Mouse (Mus musculus) neural tube, embryonic 11.5 days (tissue): Measurements from ENCODE around the gene Hspb9. TPM values are rescaled to one million over a fixed set of nuclear protein-coding genes. Genes with fewer than 3 reads are reported as not detected.

Experiments
- ATAC-seq: fragments of 200-750 bp; cut with Nextera tagmentation; 2 replicates; pipeline ENCODE4 v1.8.0; 2017; ENCODE audit warnings: moderate number of reproducible peaks, mild to moderate bottlenecking, moderate TSS enrichment, moderate library complexity; ENCODE audit not compliant: insufficient read depth, low FRiP score, low TSS enrichment
- DNase-seq: peaks from one replicate; pipeline ENCODE4 v3.0.0-alpha.2; 2015; ENCODE audit warnings: low spot score
- H3K27ac ChIP-seq: fragments of 300-500 bp; sonication (generic); 2 replicates; pipeline ENCODE4 v1.5.1; 2014; ENCODE audit warnings: low read depth, mild to moderate bottlenecking, low read length
- H3K27me3 ChIP-seq: fragments of 300-500 bp; sonication (generic); 2 replicates; pipeline ENCODE4 v1.6.1; 2014; ENCODE audit warnings: mild to moderate bottlenecking, low read length, mixed read lengths; ENCODE audit not compliant: control insufficient read depth, insufficient read depth
- H3K36me3 ChIP-seq: fragments of 300-500 bp; sonication (generic); 2 replicates; pipeline ENCODE4 v1.6.1; 2014; ENCODE audit warnings: mild to moderate bottlenecking, low read length, moderate library complexity, mixed read lengths; ENCODE audit not compliant: control insufficient read depth, insufficient read depth
- H3K4me1 ChIP-seq: fragments of 300-500 bp; sonication (generic); 2 replicates; pipeline ENCODE4 v1.6.1; 2014; ENCODE audit warnings: low read length, mixed read lengths; ENCODE audit not compliant: control insufficient read depth, insufficient read depth
- H3K4me2 ChIP-seq: fragments of 300-500 bp; sonication (generic); 2 replicates; pipeline ENCODE4 v1.6.1; 2014; ENCODE audit warnings: low read depth, mild to moderate bottlenecking, moderate library complexity
- H3K4me3 ChIP-seq: fragments of 300-500 bp; sonication (generic); 2 replicates; pipeline ENCODE4 v1.5.1; 2014; ENCODE audit warnings: low read depth, low read length
- H3K9ac ChIP-seq: fragments of 300-500 bp; sonication (generic); 2 replicates; pipeline ENCODE4 v1.6.1; 2014; ENCODE audit warnings: mild to moderate bottlenecking, low read length
- H3K9me3 ChIP-seq: fragments of 300-500 bp; sonication (generic); 2 replicates; pipeline ENCODE4 v1.6.1; 2016; ENCODE audit warnings: low read length; ENCODE audit not compliant: control insufficient read depth
- WGBS: fragments of 180-500 bp; shearing (Covaris S2); extraction: QIAGEN DNeasy Blood & Tissue Kit; methylation state at CpG from one replicate; pipeline ENCODE4 v1.1.7; 2014; 5-methylcytosine and 5-hydroxymethylcytosine counted together
- polyA plus RNA-seq: library from polyadenylated mRNA; unstranded; fragments of >200 nt; fragmentation: Nextera tagmentation; extraction: Ambion mirVana; gene quantifications from 2 replicates; pipeline ENCODE4 v1.2.1, GENCODE M21; 2014

Hspb9 gene
- polyA plus RNA-seq, 1 experiment from 2014 or later: not detected

- Histone ChIP-seq H3K9me3 (no peaks in the 10 kb centered on the region), H3K27me3 (no peaks in the 10 kb centered on the region), H3K27ac (peak within 1 kb of the TSS; percentile 75), H3K36me3 (peaks cover 10% of the 10 kb centered on the region), H3K4me3 (peak within 1 kb of the TSS; percentile 95), H3K4me2 (peak within 1 kb of the TSS; percentile 90), H3K4me1 (peaks cover 18% of the 10 kb centered on the region), H3K9ac (peak within 1 kb of the TSS; percentile 98)
- DNase-seq (peak; percentile 91), ATAC-seq (peak; percentile 82)
- WGBS: 2% methylated on average over 46 of the region's 48 CpGs
These were observed 1.7 kb upstream of the Hspb9 start, which contains the start of gene Kat2a for GRCm38 (mm10) chr11:100711783-100712615. TSS of gene Kat2a (minus strand) at chr11:100712465.

- Histone ChIP-seq H3K4me1 (peaks cover 18% of the 10 kb centered on the region), H3K27ac (peak overlapping the region; percentile 34; the same call in 1 of the 2 replicates), H3K9me3 (no peaks in the 10 kb centered on the region), H3K36me3 (peaks cover 8% of the 10 kb centered on the region), H3K9ac (peak overlapping the region; percentile 41; the same call in 1 of the 2 replicates), H3K27me3 (no peaks in the 10 kb centered on the region), H3K4me3 (no peak overlapping the region), H3K4me2 (peak overlapping the region; percentile 39)
- WGBS: 61% methylated on average over 4 of the region's 4 CpGs
- DNase-seq (no peak), ATAC-seq (no peak)
These were observed 476 bp upstream of the Hspb9 start for GRCm38 (mm10) chr11:100713174-100713573.

DNA sequence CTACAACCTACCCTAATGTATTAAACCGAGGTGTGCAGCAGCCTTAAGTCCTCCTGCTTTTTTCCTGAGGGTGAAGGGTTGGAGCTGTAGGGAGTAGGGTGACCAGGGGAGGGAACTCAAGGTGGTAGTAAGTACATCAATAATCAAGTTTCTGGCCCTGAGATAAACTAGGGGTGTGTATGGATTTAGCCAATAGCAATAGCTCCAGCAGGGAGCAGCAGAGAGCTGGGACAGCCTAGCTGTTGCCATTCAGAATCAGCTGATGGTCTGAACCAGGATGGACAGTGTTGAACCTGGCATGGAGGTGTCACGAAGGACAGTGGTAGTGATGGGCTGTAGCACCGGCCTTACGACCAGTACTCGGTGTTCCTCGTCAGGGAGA, 875 bp downstream of the Hspb9 start:
- ATAC-seq: no peak
- no peaks in the 10 kb centered on the region for H3K9me3 ChIP-seq
- peaks cover 18% of the 10 kb centered on the region for H3K4me1 ChIP-seq
- H3K4me2 ChIP-seq: peak overlapping the region; percentile 39; the same call in 1 of the 2 replicates
- H3K4me3 ChIP-seq: no peak overlapping the region
- peaks cover 3% of the 10 kb centered on the region for H3K36me3 ChIP-seq
- 49% methylated on average over 6 of the region's 6 CpGs for WGBS
- H3K27ac ChIP-seq: no peak overlapping the region
- H3K9ac ChIP-seq: 0 out of 2 replicates have a peak overlapping the region, but pooled peaks have one; percentile 41
- H3K27me3 ChIP-seq: no peaks in the 10 kb centered on the region
- DNase-seq: peak; percentile 78

DNA sequence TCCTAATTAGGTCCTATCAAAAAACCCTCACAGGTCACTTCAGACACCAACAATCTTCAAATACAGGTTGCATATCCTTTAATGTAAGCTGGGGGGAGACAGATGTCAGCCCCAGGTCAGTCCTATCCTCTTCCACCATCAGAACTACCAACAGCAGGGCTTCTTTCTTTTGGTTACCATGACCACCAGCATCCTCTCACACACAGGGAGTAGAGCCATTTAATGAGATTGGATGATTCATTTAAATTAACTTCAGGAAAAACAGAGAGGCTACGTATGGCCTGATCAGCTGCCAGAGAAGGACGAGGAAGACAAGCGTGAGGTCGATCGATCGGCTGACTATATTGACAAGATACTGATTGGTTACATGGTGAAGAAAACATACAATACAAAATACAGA, 1.3 kb downstream of the Hspb9 start:
- Histone ChIP-seq H3K36me3 (peaks cover 3% of the 10 kb centered on the region), H3K27me3 (no peaks in the 10 kb centered on the region), H3K27ac (no peak overlapping the region), H3K9ac (no peak overlapping the region), H3K9me3 (no peaks in the 10 kb centered on the region), H3K4me1 (peaks cover 18% of the 10 kb centered on the region), H3K4me3 (no peak overlapping the region), H3K4me2 (no peak overlapping the region)
- DNase-seq (no peak), ATAC-seq (no peak)
- 90% methylated on average over 6 of the region's 6 CpGs for WGBS

DNA sequence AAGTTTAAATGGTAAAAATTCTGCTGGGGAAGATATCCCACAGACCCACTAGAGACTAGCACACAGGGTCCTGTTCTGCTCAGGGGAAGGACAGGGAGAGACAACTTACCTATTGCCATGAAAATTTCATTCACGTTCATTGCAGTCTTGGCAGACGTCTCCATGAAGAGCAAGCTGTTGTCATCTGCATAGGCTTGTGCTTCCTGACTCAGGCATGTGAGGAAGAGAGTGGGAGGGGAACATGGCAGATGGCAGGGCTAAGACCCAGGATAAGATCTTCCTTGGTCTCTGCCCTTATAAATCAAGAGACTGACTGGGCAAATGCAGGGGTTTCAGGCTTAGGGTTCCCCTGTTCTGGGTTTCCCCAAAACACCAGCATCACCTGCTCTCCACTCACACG, 3.0 kb downstream of the Hspb9 start:
- ATAC-seq (no peak), DNase-seq (no peak)
- no peak overlapping the region for H3K9ac ChIP-seq
- no peak overlapping the region for H3K27ac ChIP-seq
- H3K4me2 ChIP-seq: no peak overlapping the region
- no peaks in the 10 kb centered on the region for H3K27me3 ChIP-seq
- no peak overlapping the region for H3K4me3 ChIP-seq
- 83% methylated on average over 3 of the region's 3 CpGs for WGBS
- no peaks in the 10 kb centered on the region for H3K9me3 ChIP-seq
- peaks cover 14% of the 10 kb centered on the region for H3K4me1 ChIP-seq
- peaks cover 3% of the 10 kb centered on the region for H3K36me3 ChIP-seq

GRCm38 (mm10) chr11:100718462-100718861, 4.8 kb downstream of the Hspb9 start:
- Histone ChIP-seq H3K4me3 (no peak overlapping the region), H3K27ac (no peak overlapping the region), H3K27me3 (no peaks in the 10 kb centered on the region), H3K36me3 (peaks cover 3% of the 10 kb centered on the region), H3K4me1 (peaks cover 11% of the 10 kb centered on the region), H3K9me3 (no peaks in the 10 kb centered on the region), H3K4me2 (no peak overlapping the region), H3K9ac (no peak overlapping the region)
- DNase-seq (no peak), ATAC-seq (no peak)
- 87% methylated on average over 7 of the region's 7 CpGs for WGBS

DNA sequence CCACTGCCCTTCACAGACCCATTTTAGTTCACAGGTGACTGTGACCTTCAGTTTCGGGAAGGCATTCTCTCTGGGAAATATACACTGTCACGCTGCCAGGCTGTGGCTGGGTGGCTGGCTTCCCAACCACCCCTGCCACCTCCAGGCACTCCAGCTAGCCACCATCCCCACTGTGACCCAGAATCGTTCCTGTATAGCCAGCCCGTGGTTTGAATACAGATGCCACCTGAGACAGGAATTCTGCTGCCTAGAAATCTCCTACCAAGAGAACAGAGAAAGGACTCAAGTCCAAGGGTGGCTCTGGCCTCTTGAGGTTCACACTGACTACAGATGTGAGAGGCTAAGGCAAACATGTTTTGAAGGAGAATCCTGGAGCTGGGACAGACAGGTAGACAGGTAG, 5.2 kb downstream of the Hspb9 start:
- H3K9me3 ChIP-seq: no peaks in the 10 kb centered on the region
- H3K9ac ChIP-seq: no peak overlapping the region
- DNase-seq (no peak), ATAC-seq (no peak)
- H3K4me1 ChIP-seq: peaks cover 7% of the 10 kb centered on the region
- H3K4me2 ChIP-seq: no peak overlapping the region
- no peak overlapping the region for H3K27ac ChIP-seq
- peaks cover 3% of the 10 kb centered on the region for H3K36me3 ChIP-seq
- 86% methylated on average over 4 of the region's 4 CpGs for WGBS
- no peaks in the 10 kb centered on the region for H3K27me3 ChIP-seq
- H3K4me3 ChIP-seq: no peak overlapping the region

DNA sequence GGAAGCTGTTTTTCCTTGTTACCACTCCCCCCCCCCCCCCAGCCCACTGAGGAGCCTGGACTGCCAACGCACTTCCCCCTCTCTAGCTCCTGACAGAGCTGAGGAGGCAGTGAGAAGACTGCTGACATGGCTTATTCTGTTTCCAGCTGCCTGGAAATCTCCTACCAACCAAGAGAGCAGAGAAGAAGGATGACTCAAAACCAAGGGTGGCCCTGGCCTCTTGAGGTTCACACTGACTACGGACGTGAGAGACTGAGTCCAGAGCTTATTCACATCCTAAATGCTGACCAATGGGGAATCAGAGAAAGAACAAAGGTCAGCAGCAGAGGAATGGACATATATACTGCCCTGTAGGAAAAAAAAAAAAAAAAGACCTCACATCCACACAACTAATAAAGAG, 5.7 kb downstream of the Hspb9 start:
- Histone ChIP-seq H3K9ac (no peak overlapping the region), H3K27ac (no peak overlapping the region), H3K4me2 (no peak overlapping the region), H3K27me3 (no peaks in the 10 kb centered on the region), H3K4me3 (no peak overlapping the region), H3K9me3 (no peaks in the 10 kb centered on the region), H3K4me1 (peaks cover 2% of the 10 kb centered on the region), H3K36me3 (peaks cover 3% of the 10 kb centered on the region)
- ATAC-seq: no peak
- no peak for DNase-seq
- 80% methylated on average over 3 of the region's 3 CpGs for WGBS

GRCm38 (mm10) chr11:100719893-100720292, 6.2 kb downstream of the Hspb9 start:
- H3K27ac ChIP-seq: no peak overlapping the region
- ATAC-seq (no peak), DNase-seq (no peak)
- H3K4me3 ChIP-seq: no peak overlapping the region
- H3K36me3 ChIP-seq: peaks cover 3% of the 10 kb centered on the region
- no peak overlapping the region for H3K9ac ChIP-seq
- no peaks in the 10 kb centered on the region for H3K27me3 ChIP-seq
- WGBS: 83% methylated on average over 11 of the region's 11 CpGs
- H3K9me3 ChIP-seq: no peaks in the 10 kb centered on the region
- H3K4me2 ChIP-seq: no peak overlapping the region
- no peaks in the 10 kb centered on the region; the same call in 1 of the 2 replicates for H3K4me1 ChIP-seq
